Mouse (Mus musculus): ENCODE data around the gene Endou. TPM values are rescaled to one million over a fixed set of nuclear protein-coding genes. Genes with fewer than 3 reads are reported as not detected.

Gene Endou
- polyA plus RNA-seq, 1 experiment, result not detected

DNA sequence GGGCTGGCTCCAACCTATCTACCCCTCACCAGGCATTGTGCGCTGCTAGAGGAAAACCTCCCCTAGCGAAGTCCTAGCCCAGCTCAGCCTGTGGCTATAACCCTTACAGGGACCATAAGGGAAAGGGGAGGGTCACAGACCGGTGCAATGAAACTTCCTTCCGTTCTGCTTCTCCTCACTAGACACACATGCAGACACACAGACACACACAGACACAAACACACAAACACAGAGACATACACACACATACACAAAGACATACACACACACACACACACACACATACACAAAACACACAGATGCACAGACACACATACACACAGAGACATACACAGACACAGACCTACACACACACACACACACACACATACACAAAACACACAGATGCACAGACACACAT, 11.5 kb upstream of the Endou start:
- Histone ChIP-seq H3K4me1 (ENCODE audit: control insufficient read depth, insufficient read depth, low read length) (peaks cover 37% of the 10 kb centered on the region), H3K27ac (ENCODE audit: insufficient read depth, low read depth, low read length) (no peak overlapping the region; the same call in 1 of the 2 replicates), H3K4me3 (ENCODE audit: insufficient read depth, low read depth, low read length) (no peak overlapping the region)
- TF ChIP-seq CTCF (IDR thresholded peaks at IDR 0.05; ENCODE audit: insufficient read depth, low read depth, low read length) (no peak), POLR2A (IDR thresholded peaks at IDR 0.05; ENCODE audit: insufficient read depth, low read depth, low read length) (no peak)
- WGBS, result 65% methylated on average over 4 of the region's 4 CpGs

DNA sequence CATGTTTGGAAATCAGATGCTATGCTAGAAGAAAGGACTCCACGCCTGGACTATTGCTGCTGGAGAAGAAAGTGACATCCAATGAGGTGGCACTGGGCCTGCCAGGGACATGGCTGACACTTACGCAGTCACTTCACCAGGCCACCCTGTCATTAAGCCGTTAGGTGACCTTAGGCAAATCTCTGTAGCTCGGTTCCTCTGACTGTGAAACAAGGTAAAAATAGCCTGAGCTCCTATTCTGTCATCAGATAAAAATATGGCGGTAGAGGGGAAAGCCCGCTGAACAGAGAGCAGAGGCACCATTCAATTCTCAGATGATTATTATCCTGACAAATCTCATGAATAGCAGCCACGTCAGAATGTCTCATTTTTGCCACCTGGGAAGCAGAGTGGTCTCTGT, 10.9 kb upstream of the Endou start:
- Histone ChIP-seq H3K4me3 (ENCODE audit: insufficient read depth, low read depth, low read length) (no peak overlapping the region), H3K4me1 (ENCODE audit: control insufficient read depth, insufficient read depth, low read length) (peaks cover 37% of the 10 kb centered on the region), H3K27ac (ENCODE audit: insufficient read depth, low read depth, low read length) (peak overlapping the region; percentile 29)
- WGBS, result 37% methylated on average over 7 of the region's 7 CpGs
- no peak for TF ChIP-seq CTCF (IDR thresholded peaks at IDR 0.05; ENCODE audit: insufficient read depth, low read depth, low read length)
- TF ChIP-seq POLR2A (IDR thresholded peaks at IDR 0.05; ENCODE audit: insufficient read depth, low read depth, low read length), result no peak

DNA sequence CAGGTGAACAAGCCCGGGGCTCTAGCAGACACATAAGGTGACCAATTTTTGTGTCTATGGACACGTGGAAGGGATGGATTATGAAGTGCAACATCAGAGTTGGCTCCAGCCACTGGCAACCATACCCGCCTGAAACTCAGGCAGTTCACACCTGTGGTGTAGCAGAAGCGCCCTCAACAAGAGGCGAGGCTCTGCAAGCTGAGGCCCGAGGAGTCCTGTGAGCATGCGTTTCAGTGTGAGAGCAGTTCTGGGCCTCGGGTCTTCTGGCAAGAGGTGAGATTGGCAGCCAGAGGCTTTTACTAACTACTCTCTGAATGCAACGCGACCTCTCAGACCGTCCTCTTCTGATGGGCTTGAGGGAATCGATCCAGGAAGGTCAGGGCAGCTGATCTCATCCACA, 10.5 kb upstream of the Endou start:
- Histone ChIP-seq H3K4me3 (ENCODE audit: insufficient read depth, low read depth, low read length) (no peak overlapping the region), H3K4me1 (ENCODE audit: control insufficient read depth, insufficient read depth, low read length) (peaks cover 37% of the 10 kb centered on the region), H3K27ac (ENCODE audit: insufficient read depth, low read depth, low read length) (peak overlapping the region; percentile 29; the same call in 1 of the 2 replicates)
- 74% methylated on average over 12 of the region's 12 CpGs for WGBS
- TF ChIP-seq CTCF (IDR thresholded peaks at IDR 0.05; ENCODE audit: insufficient read depth, low read depth, low read length) (no peak), POLR2A (IDR thresholded peaks at IDR 0.05; ENCODE audit: insufficient read depth, low read depth, low read length) (no peak)

DNA sequence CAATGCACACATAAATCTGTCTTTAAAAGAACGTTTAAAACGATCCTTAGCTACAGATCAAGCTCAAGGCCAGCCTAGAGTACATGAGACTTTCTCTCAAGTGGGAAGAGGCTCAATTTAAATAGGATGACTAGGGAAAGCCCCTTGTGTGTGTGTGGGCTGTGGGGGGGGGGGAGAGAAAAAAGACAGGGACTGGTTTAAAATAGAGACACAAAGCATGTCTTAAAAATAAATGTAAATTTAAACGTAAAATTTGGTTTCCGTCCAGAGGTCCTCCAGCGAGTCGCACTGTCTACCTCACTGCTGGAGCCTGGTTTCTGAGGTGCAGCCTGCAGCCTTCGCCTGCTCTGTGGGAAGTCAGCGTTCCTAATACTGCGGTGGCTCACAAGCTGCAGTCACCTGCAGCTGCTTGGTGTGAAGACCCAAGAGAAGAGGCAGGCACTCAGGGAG, 9.2 kb upstream of the Endou start:
- Histone ChIP-seq H3K4me3 (ENCODE audit: insufficient read depth, low read depth, low read length) (no peak overlapping the region), H3K4me1 (ENCODE audit: control insufficient read depth, insufficient read depth, low read length) (peaks cover 32% of the 10 kb centered on the region), H3K27ac (ENCODE audit: insufficient read depth, low read depth, low read length) (no peak overlapping the region)
- TF ChIP-seq CTCF (IDR thresholded peaks at IDR 0.05; ENCODE audit: insufficient read depth, low read depth, low read length), result no peak
- no peak for TF ChIP-seq POLR2A (IDR thresholded peaks at IDR 0.05; ENCODE audit: insufficient read depth, low read depth, low read length)
- WGBS, result 60% methylated on average over 9 of the region's 9 CpGs

DNA sequence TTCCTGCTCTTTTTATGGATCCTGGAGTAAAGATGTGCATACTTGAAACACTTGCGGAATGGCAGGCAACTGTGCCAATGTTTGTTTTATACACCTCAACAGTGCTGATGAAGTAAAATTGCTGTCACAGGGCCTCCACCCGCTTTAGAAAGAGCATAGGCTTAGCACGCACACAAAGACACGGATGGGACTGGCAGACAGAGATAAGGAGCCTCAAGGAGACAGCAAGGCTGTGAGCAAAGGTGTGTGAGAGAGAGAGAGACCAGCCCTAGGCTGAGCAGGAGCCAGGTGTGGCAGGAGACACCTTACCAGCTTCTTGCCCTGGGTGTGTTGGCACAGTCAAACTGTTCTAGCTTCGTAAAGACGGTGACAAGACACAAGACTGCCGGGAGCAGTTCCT, 7.8 kb upstream of the Endou start:
- Histone ChIP-seq H3K4me1 (ENCODE audit: control insufficient read depth, insufficient read depth, low read length) (peaks cover 22% of the 10 kb centered on the region), H3K4me3 (ENCODE audit: insufficient read depth, low read depth, low read length) (no peak overlapping the region), H3K27ac (ENCODE audit: insufficient read depth, low read depth, low read length) (no peak overlapping the region)
- TF ChIP-seq POLR2A (IDR thresholded peaks at IDR 0.05; ENCODE audit: insufficient read depth, low read depth, low read length), result no peak
- TF ChIP-seq CTCF (IDR thresholded peaks at IDR 0.05; ENCODE audit: insufficient read depth, low read depth, low read length), result no peak
- 92% methylated on average over 7 of the region's 7 CpGs for WGBS

DNA sequence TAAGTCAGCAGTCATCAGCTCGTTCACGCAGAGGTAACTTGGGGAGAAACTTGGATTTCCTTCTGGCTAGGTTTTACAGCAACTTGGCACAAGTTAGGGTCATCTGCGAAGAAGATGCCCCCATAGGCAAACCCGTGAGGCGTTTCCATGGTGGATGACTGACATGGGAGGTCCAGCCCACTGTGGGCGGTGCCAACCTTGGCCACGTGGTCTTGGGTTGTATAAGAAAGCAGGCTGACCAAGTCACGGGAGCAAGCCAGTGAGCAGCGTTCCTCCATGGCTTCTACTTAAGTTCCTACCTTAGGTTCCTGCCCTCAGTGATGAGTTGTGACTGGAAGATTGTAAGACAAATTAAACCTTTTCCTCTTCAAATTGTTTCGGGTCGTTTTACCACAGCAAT, 849 bp upstream of the Endou start:
- TF ChIP-seq POLR2A (IDR thresholded peaks at IDR 0.05; ENCODE audit: insufficient read depth, low read depth, low read length) (no peak), CTCF (IDR thresholded peaks at IDR 0.05; ENCODE audit: insufficient read depth, low read depth, low read length) (no peak)
- Histone ChIP-seq H3K27ac (ENCODE audit: insufficient read depth, low read depth, low read length) (no peak overlapping the region), H3K4me1 (ENCODE audit: control insufficient read depth, insufficient read depth, low read length) (peaks cover 16% of the 10 kb centered on the region), H3K4me3 (ENCODE audit: insufficient read depth, low read depth, low read length) (no peak overlapping the region)
- 91% methylated on average over 11 of the region's 11 CpGs for WGBS

DNA sequence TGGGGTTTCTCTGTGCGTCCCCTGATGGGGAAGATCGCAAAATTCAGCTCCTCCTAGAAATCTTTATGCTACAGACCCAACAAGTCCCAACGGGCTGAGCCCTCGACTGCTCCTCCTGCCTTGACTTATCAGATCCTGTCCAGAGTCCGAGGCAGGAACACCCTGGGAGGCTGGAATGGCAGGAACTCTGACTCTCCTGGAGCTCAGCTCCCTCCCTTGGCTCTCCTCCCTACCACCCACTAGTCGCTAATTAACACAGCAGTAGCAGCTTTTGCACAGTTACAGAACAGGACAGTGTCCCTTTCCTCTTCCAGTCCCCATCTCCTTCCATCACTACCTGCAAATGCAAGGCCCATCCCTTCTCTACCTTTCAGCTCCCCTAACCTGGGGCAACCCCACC, 774 bp downstream of the Endou start:
- WGBS, result 66% methylated on average over 6 of the region's 6 CpGs
- H3K27ac ChIP-seq (ENCODE audit: insufficient read depth, low read depth, low read length), result no peak overlapping the region
- TF ChIP-seq CTCF (IDR thresholded peaks at IDR 0.05; ENCODE audit: insufficient read depth, low read depth, low read length), result no peak
- no peak for TF ChIP-seq POLR2A (IDR thresholded peaks at IDR 0.05; ENCODE audit: insufficient read depth, low read depth, low read length)
- H3K4me3 ChIP-seq (ENCODE audit: insufficient read depth, low read depth, low read length), result no peak overlapping the region
- peaks cover 16% of the 10 kb centered on the region for H3K4me1 ChIP-seq (ENCODE audit: control insufficient read depth, insufficient read depth, low read length)

DNA sequence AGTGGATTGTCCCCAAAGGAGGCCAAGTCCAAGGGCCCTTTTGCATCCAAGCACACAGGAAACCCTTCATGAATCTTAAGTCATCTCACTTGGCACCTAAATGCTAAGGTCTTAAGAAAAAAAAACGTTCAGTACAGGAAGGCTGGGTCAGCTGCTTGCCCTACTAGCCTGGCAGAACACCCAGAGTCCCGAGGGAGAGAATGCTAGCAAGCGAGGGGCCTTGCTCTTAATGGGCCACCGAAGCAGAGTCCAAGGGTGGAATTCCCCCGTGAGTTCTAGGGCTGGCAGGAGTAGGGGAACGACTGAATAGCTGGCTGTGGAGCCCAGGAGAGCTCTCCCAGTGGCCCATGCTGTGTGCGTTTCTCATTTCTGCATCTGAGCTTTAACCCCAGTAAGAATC, 2.3 kb downstream of the Endou start:
- peaks cover 16% of the 10 kb centered on the region for H3K4me1 ChIP-seq (ENCODE audit: control insufficient read depth, insufficient read depth, low read length)
- 46% methylated on average over 7 of the region's 7 CpGs for WGBS
- H3K27ac ChIP-seq (ENCODE audit: insufficient read depth, low read depth, low read length), result no peak overlapping the region
- no peak overlapping the region for H3K4me3 ChIP-seq (ENCODE audit: insufficient read depth, low read depth, low read length)
- TF ChIP-seq CTCF (IDR thresholded peaks at IDR 0.05; ENCODE audit: insufficient read depth, low read depth, low read length) (no peak), POLR2A (IDR thresholded peaks at IDR 0.05; ENCODE audit: insufficient read depth, low read depth, low read length) (no peak)

DNA sequence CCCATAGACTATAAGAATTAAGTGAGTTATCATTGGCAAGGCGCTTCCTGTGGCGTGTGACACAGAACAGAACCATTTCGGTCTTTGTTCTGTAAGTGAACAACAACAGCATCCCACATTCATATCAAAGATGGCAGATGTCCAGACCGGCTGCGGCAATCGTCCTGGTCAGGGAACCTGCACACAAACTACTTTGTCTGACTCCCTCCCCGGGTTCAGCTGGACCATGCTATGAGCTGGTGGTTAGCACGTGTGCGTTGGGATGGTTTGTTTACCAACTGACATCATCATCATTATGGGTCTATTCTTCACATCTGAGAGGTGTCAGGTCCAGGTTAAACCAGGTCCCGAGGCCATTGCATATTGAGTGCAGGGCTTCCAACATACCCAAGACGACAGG, 2.7 kb downstream of the Endou start:
- Histone ChIP-seq H3K4me3 (ENCODE audit: insufficient read depth, low read depth, low read length) (no peak overlapping the region), H3K4me1 (ENCODE audit: control insufficient read depth, insufficient read depth, low read length) (peaks cover 16% of the 10 kb centered on the region), H3K27ac (ENCODE audit: insufficient read depth, low read depth, low read length) (no peak overlapping the region)
- no peak for TF ChIP-seq CTCF (IDR thresholded peaks at IDR 0.05; ENCODE audit: insufficient read depth, low read depth, low read length)
- no peak for TF ChIP-seq POLR2A (IDR thresholded peaks at IDR 0.05; ENCODE audit: insufficient read depth, low read depth, low read length)
- 71% methylated on average over 11 of the region's 11 CpGs for WGBS

DNA sequence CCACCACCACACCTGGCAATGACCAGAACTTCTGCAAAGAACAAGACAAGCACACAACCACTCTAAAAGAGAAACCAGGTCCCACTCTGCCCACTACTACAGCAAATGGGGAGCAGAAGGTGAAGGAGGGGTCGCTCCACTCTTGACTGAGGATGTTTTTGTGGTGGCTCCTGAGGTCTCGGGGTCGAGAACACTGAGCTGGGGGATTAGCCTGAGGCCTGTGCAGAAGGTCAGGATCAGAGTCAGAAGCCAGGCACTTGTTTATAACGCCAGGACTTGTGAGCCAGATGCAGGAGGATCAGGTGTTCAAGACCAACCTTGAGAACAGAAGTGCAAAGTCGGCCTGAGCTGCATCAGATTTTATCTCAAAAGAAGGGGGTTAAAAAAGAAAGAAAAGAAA, 3.6 kb downstream of the Endou start:
- TF ChIP-seq POLR2A (IDR thresholded peaks at IDR 0.05; ENCODE audit: insufficient read depth, low read depth, low read length) (no peak), CTCF (IDR thresholded peaks at IDR 0.05; ENCODE audit: insufficient read depth, low read depth, low read length) (no peak)
- H3K4me1 ChIP-seq (ENCODE audit: control insufficient read depth, insufficient read depth, low read length), result peaks cover 16% of the 10 kb centered on the region
- H3K27ac ChIP-seq (ENCODE audit: insufficient read depth, low read depth, low read length), result no peak overlapping the region; the same call in 1 of the 2 replicates
- 89% methylated on average over 5 of the region's 5 CpGs for WGBS
- no peak overlapping the region for H3K4me3 ChIP-seq (ENCODE audit: insufficient read depth, low read depth, low read length)
